Mouse (Mus musculus) limb, embryonic 12.5 days (tissue): ENCODE results near the gene Zfp28. TPM values are rescaled to one million over a fixed set of nuclear protein-coding genes. Genes with fewer than 3 reads are reported as not detected.

ENCODE experiments used
- ATAC-seq: fragments of 200-750 bp; cut with Nextera tagmentation; 2 replicates; pipeline ENCODE4 v1.8.0; 2017; ENCODE audit warnings: low read depth, moderate TSS enrichment; ENCODE audit not compliant: insufficient number of reproducible peaks, insufficient read depth, low FRiP score, low TSS enrichment
- H3K27ac ChIP-seq: fragments of 300-500 bp; sonication (generic); 2 replicates; pipeline ENCODE4 v1.5.1; 2016; ENCODE audit warnings: mild to moderate bottlenecking, moderate library complexity
- H3K27me3 ChIP-seq: fragments of 300-500 bp; sonication (generic); 2 replicates; pipeline ENCODE4 v1.6.1; 2016; ENCODE audit warnings: mild to moderate bottlenecking, moderate library complexity
- H3K36me3 ChIP-seq: fragments of 300-500 bp; sonication (generic); 2 replicates; pipeline ENCODE4 v1.6.1; 2016; ENCODE audit warnings: mild to moderate bottlenecking, moderate library complexity
- H3K4me1 ChIP-seq: fragments of 300-500 bp; sonication (generic); replicated peaks from 2 replicates; pipeline ENCODE4 v1.6.1; 2016
- H3K4me2 ChIP-seq: fragments of 300-500 bp; sonication (generic); 2 replicates; pipeline ENCODE4 v1.6.1; 2016; ENCODE audit warnings: mild to moderate bottlenecking, moderate library complexity
- H3K4me3 ChIP-seq: fragments of 300-500 bp; sonication (generic); replicated peaks from 2 replicates; pipeline ENCODE4 v1.5.1; 2016; ENCODE audit warnings: mild to moderate bottlenecking
- H3K9ac ChIP-seq: fragments of 300-500 bp; sonication (generic); replicated peaks from 2 replicates; pipeline ENCODE4 v1.6.1; 2016; ENCODE audit warnings: mild to moderate bottlenecking, moderate library complexity
- H3K9me3 ChIP-seq: fragments of 300-500 bp; sonication (generic); 2 replicates; pipeline ENCODE4 v1.6.1; 2016; ENCODE audit warnings: mild to moderate bottlenecking, moderate library complexity
- WGBS: fragments of 180-500 bp; shearing (Covaris S2); methylation state at CpG from one replicate; pipeline ENCODE4 v1.1.7; 2016; 5-methylcytosine and 5-hydroxymethylcytosine counted together
- polyA plus RNA-seq: library from polyadenylated mRNA; unstranded; fragments of >200 nt; fragmentation: Nextera tagmentation; extraction: Ambion mirVana; gene quantifications from 2 replicates; pipeline ENCODE4 v1.2.1, GENCODE M21; 2016

Zfp28 gene
- polyA plus RNA-seq, 1 experiment from 2014 or later, result 11.1 TPM

GRCm38 (mm10) chr7:6397996-6398975 is 15.2 kb downstream of the Zfp28 start, which contains the start of gene Smim17:
Gene Smim17 (plus strand): TSS chr7:6398715.
- Histone ChIP-seq H3K9ac (peak within 1 kb of the TSS; percentile 55; the same call in 1 of the 2 replicates), H3K36me3 (peaks cover 27% of the 10 kb centered on the region), H3K9me3 (no peaks in the 10 kb centered on the region), H3K4me3 (peak within 1 kb of the TSS; percentile 50), H3K27me3 (no peaks in the 10 kb centered on the region), H3K4me1 (peaks cover 6% of the 10 kb centered on the region), H3K27ac (no peak within 1 kb of the TSS), H3K4me2 (peak within 1 kb of the TSS; percentile 72)
- peak; percentile 59 for ATAC-seq
- WGBS, result 27% methylated on average over 25 of the region's 25 CpGs

GRCm38 (mm10) chr7:6410043-6410442 is 26.9 kb downstream of the Zfp28 start, which contains the start of gene Gm20715:
Gene Gm20715 (plus strand): TSS chr7:6410277.
- Histone ChIP-seq H3K27ac (no peak within 1 kb of the TSS), H3K9ac (no peak within 1 kb of the TSS), H3K4me1 (no peaks in the 10 kb centered on the region), H3K36me3 (no peaks in the 10 kb centered on the region), H3K27me3 (peaks cover 5% of the 10 kb centered on the region; the same call in 1 of the 2 replicates), H3K4me2 (no peak within 1 kb of the TSS), H3K4me3 (no peak within 1 kb of the TSS), H3K9me3 (no peaks in the 10 kb centered on the region)
- under 1% methylated on average over 17 of the region's 17 CpGs for WGBS
- peak; percentile 91 for ATAC-seq

GRCm38 (mm10) chr7:6414626-6415441 is 31.7 kb downstream of the Zfp28 start:
- 10% methylated on average over 16 of the region's 22 CpGs for WGBS
- Histone ChIP-seq H3K27ac (no peak overlapping the region), H3K4me2 (no peak overlapping the region), H3K27me3 (peaks cover 12% of the 10 kb centered on the region; the same call in 1 of the 2 replicates), H3K4me1 (no peaks in the 10 kb centered on the region), H3K9me3 (no peaks in the 10 kb centered on the region), H3K36me3 (no peaks in the 10 kb centered on the region), H3K4me3 (no peak overlapping the region), H3K9ac (no peak overlapping the region)
- ATAC-seq, result no peak

- no peaks in the 10 kb centered on the region for H3K9me3 ChIP-seq
- WGBS, result 26% methylated on average over 8 of the region's 8 CpGs
- no peak overlapping the region for H3K27ac ChIP-seq
- ATAC-seq, result no peak
- H3K9ac ChIP-seq, result no peak overlapping the region
- H3K4me3 ChIP-seq, result no peak overlapping the region
- peaks cover 12% of the 10 kb centered on the region; the same call in 1 of the 2 replicates for H3K27me3 ChIP-seq
- H3K4me2 ChIP-seq, result no peak overlapping the region
- H3K36me3 ChIP-seq, result no peaks in the 10 kb centered on the region
- no peaks in the 10 kb centered on the region for H3K4me1 ChIP-seq
These were observed 32.3 kb downstream of the Zfp28 start for GRCm38 (mm10) chr7:6415442-6415787.

GRCm38 (mm10) chr7:6419894-6420293 is 36.8 kb downstream of the Zfp28 start:
- no peak for ATAC-seq
- WGBS, result 78% methylated on average over 6 of the region's 6 CpGs
- H3K4me2 ChIP-seq, result no peak overlapping the region

GRCm38 (mm10) chr7:6429381-6429780 is 46.3 kb downstream of the Zfp28 start:
- H3K27me3 ChIP-seq, result no peaks in the 10 kb centered on the region
- no peak overlapping the region for H3K4me3 ChIP-seq
- H3K9me3 ChIP-seq, result peaks cover 19% of the 10 kb centered on the region; the same call in 1 of the 2 replicates
- 88% methylated on average over 3 of the region's 3 CpGs for WGBS
- no peaks in the 10 kb centered on the region for H3K36me3 ChIP-seq
- H3K27ac ChIP-seq, result no peak overlapping the region
- no peaks in the 10 kb centered on the region for H3K4me1 ChIP-seq
- no peak overlapping the region for H3K9ac ChIP-seq
- ATAC-seq, result no peak
- no peak overlapping the region for H3K4me2 ChIP-seq

More at GRCm38 (mm10) chr7:6419894-6420293, 36.8 kb downstream of the Zfp28 start:
- Histone ChIP-seq H3K9me3 (no peaks in the 10 kb centered on the region), H3K27ac (no peak overlapping the region), H3K36me3 (no peaks in the 10 kb centered on the region), H3K4me3 (no peak overlapping the region), H3K27me3 (peaks cover 9% of the 10 kb centered on the region; the same call in 1 of the 2 replicates), H3K4me1 (no peaks in the 10 kb centered on the region), H3K9ac (no peak overlapping the region)

GRCm38 (mm10) chr7:6430342-6430741 is 47.2 kb downstream of the Zfp28 start:
- ATAC-seq, result no peak
- no peaks in the 10 kb centered on the region for H3K4me1 ChIP-seq
- 59% methylated on average over 2 of the region's 2 CpGs for WGBS
- no peak overlapping the region for H3K4me2 ChIP-seq
- no peaks in the 10 kb centered on the region for H3K36me3 ChIP-seq
- no peak overlapping the region for H3K27ac ChIP-seq
- H3K9ac ChIP-seq, result no peak overlapping the region
- H3K9me3 ChIP-seq, result peaks cover 19% of the 10 kb centered on the region; the same call in 1 of the 2 replicates
- H3K4me3 ChIP-seq, result no peak overlapping the region
- H3K27me3 ChIP-seq, result no peaks in the 10 kb centered on the region

GRCm38 (mm10) chr7:6438388-6438787 is 55.3 kb downstream of the Zfp28 start, which contains the start of gene Olfr1344:
Gene Olfr1344 (plus strand): TSS chr7:6438688.
- Histone ChIP-seq H3K4me3 (no peak within 1 kb of the TSS), H3K27me3 (no peaks in the 10 kb centered on the region), H3K9ac (no peak within 1 kb of the TSS), H3K36me3 (no peaks in the 10 kb centered on the region), H3K9me3 (0 out of 2 replicates have a peak, but pooled peaks cover 6% of the 10 kb centered on the region), H3K4me2 (no peak within 1 kb of the TSS), H3K27ac (no peak within 1 kb of the TSS), H3K4me1 (no peaks in the 10 kb centered on the region)
- WGBS, result 85% methylated on average over 3 of the region's 3 CpGs
- no peak for ATAC-seq

GRCm38 (mm10) chr7:6441173-6441572 is 58.1 kb downstream of the Zfp28 start:
- H3K4me3 ChIP-seq, result no peak overlapping the region
- no peaks in the 10 kb centered on the region for H3K4me1 ChIP-seq
- WGBS, result 70% methylated on average over 2 of the region's 2 CpGs
- H3K9ac ChIP-seq, result no peak overlapping the region
- no peaks in the 10 kb centered on the region for H3K36me3 ChIP-seq
- H3K9me3 ChIP-seq, result peaks cover 7% of the 10 kb centered on the region; the same call in 1 of the 2 replicates
- H3K4me2 ChIP-seq, result no peak overlapping the region
- H3K27ac ChIP-seq, result no peak overlapping the region
- no peaks in the 10 kb centered on the region for H3K27me3 ChIP-seq
- no peak for ATAC-seq
